Mouse (Mus musculus): ENCODE results near the gene St7l.

GRCm38 (mm10) chr3:104914986-104915385, 51.2 kb downstream of the St7l start:
- TF ChIP-seq EP300 (IDR thresholded peaks at IDR 0.05; ENCODE audit: low read depth) (no peak), CTCF (IDR thresholded peaks at IDR 0.05; ENCODE audit: low read depth) (no peak)
